Mouse (Mus musculus) olfactory bulb, adult 2 months (tissue): ENCODE data around the gene Ccnj.

ENCODE experiments used
- CTCF ChIP-seq: fragments of 200-500 bp; IDR thresholded peaks from 2 replicates; pipeline ENCODE4 v1.5.1; 2012; ENCODE audit warnings: low read depth, mild to moderate bottlenecking, low read length, moderate library complexity; ENCODE audit not compliant: insufficient read depth
- POLR2A ChIP-seq: fragments of 200-500 bp; IDR thresholded peaks from 2 replicates; pipeline ENCODE4 v1.6.1; 2012; ENCODE audit warnings: mild to moderate bottlenecking, low read depth, low read length, moderate library complexity; ENCODE audit not compliant: insufficient read depth

DNA sequence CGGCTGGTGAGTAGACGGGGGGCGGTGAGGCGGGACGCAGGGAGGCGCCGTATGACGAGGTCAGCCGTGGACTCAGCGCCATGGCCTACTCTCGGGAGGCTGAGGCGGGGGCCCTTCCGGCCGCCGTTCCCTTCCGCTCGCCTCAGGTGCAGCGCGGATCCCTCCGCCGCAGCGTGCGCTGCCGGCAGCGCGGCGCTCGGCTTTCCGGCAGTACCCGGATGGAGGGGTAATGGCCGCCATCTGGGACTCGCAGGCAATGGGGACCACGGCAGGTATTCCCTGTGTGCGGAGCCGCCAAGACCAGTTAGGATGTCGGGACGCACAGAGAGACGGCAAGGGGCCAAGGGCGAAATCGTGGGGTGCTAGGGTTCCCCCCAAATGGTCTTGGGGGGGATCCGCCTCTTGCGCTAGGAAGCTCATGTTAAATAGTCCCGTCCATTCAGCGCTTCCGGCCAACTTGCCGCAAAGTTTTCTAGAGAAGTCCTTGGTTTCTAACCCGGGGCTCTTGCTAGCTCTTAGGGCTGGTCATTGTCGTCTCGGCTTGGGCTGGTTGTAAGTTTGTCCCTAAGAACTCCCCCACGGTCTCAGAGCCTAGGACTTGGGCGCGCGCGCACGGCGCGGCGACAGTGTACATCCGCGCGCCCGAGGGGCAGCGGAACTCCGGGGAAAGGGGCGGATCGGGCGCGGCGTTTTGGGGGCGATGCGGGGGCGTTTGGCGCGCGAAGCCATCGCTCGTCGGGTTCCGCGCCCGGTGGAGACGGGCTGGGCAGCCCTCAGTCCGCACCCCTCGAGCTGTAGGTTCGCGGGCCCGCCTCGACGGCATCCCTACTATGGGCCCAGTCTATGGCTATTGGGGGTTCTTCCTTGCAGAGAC is 63.7 kb downstream of the Ccnj start, which contains the start of gene Zfp518a:
- TF ChIP-seq POLR2A (peak; percentile 44; the same call in 1 of the 2 replicates), CTCF (no peak)
